8 mouse cellular contexts compared by ENCODE assay signal in genomic region chr2:112261748-112262653, GRCm38 (mm10). TPM values are rescaled to one million over a fixed set of nuclear protein-coding genes. Genes with fewer than 3 reads are reported as not detected.
DNase-seq lines count a peak whose midpoint lies in the region; ATAC-seq and TF ChIP-seq lines count a peak whose summit lies in the region.

Nop10 (plus strand) TSS chr2:112261926.

- peak; percentile 79 for ATAC-seq in frontal cortex, adult (ENCODE audit: low TSS enrichment)
- peak; percentile 55 for ATAC-seq in lung, postnatal 0 days

- peak within 1 kb of the TSS; percentile 63 for H3K4me2 ChIP-seq in lung, postnatal 0 days (replicated peaks; ENCODE audit: low read depth, low read length)

- peak; percentile 90 for DNase-seq in MN1 (ENCODE audit: low spot score)
- peak; percentile 93 for DNase-seq in cerebellum, adult 8-10 months
- DNase-seq in hindbrain, embryonic 10.5 days (ENCODE audit: low spot score) = peak; percentile 84
- DNase-seq in layer of hippocampus, adult 9-11 months = peak; percentile 85
- DNase-seq in lung, postnatal 0 days (ENCODE audit: low spot score) = peak; percentile 94
- DNase-seq in ovary, postnatal 14 days (ENCODE audit: low spot score) = peak; percentile 71
- peak; percentile 89 for DNase-seq in thymus, postnatal 14 days

- no peaks in the 10 kb centered on the region for H3K36me3 ChIP-seq in hindbrain, embryonic 10.5 days
- H3K36me3 ChIP-seq in lung, postnatal 0 days (ENCODE audit: insufficient read depth, low read length) = no peaks in the 10 kb centered on the region

- WGBS in hindbrain, embryonic 10.5 days = under 1% methylated on average over 36 of the region's 36 CpGs
- under 1% methylated on average over 36 of the region's 36 CpGs for WGBS in lung, postnatal 0 days

- no peaks in the 10 kb centered on the region for H3K9me3 ChIP-seq in hindbrain, embryonic 10.5 days
- no peaks in the 10 kb centered on the region for H3K9me3 ChIP-seq in lung, postnatal 0 days (ENCODE audit: low read length)

- TF ChIP-seq EP300 in lung, postnatal 0 days (IDR thresholded peaks at IDR 0.05) = no peak

- H3K27me3 ChIP-seq in hindbrain, embryonic 10.5 days (ENCODE audit: insufficient read depth, poor library complexity, severe bottlenecking) = no peaks in the 10 kb centered on the region
- no peaks in the 10 kb centered on the region for H3K27me3 ChIP-seq in lung, postnatal 0 days (replicated peaks; ENCODE audit: insufficient read depth, low read length)

- TF ChIP-seq CTCF in lung, postnatal 0 days (IDR thresholded peaks at IDR 0.05) = peak; percentile 93

- H3K9ac ChIP-seq in lung, postnatal 0 days (replicated peaks; ENCODE audit: low read depth) = peak within 1 kb of the TSS; percentile 37; the same call in 1 of the 2 replicates

- peak within 1 kb of the TSS; percentile 88 for H3K27ac ChIP-seq in hindbrain, embryonic 10.5 days
- H3K27ac ChIP-seq in lung, postnatal 0 days (ENCODE audit: low read length) = peak within 1 kb of the TSS; percentile 43; the same call in 1 of the 2 replicates

- H3K4me1 ChIP-seq in hindbrain, embryonic 10.5 days (replicated peaks) = peaks cover 29% of the 10 kb centered on the region
- peaks cover 5% of the 10 kb centered on the region; the same call in 1 of the 2 replicates for H3K4me1 ChIP-seq in lung, postnatal 0 days (ENCODE audit: insufficient read depth, low read depth, low read length)

- H3K4me3 ChIP-seq in hindbrain, embryonic 10.5 days = peak within 1 kb of the TSS; percentile 68
- peak within 1 kb of the TSS; percentile 56 for H3K4me3 ChIP-seq in lung, postnatal 0 days (ENCODE audit: low read depth, low read length)

RNA-seq across cellular contexts. Expression of gene Nop10, which starts in this region (rescaled TPM):
- 178 and 208 TPM in 2 replicates for polyA plus RNA-seq in hindbrain, embryonic 10.5 days (2016; fragmentation: Nextera tagmentation; extraction: Ambion mirVana)
- polyA plus RNA-seq in lung, postnatal 0 days (2015; fragmentation: Nextera tagmentation; extraction: Ambion mirVana) = 116 and 120 TPM in 2 replicates

Comparison
In these comparisons a context has a peak if more than half of its experiments do, and no peak if none do; other contexts are left out.
1. Peak in every context shown above with its lines: DNase-seq, ATAC-seq, H3K4me3 ChIP-seq and H3K27ac ChIP-seq.